Mouse (Mus musculus) erythroblast, embryonic 14.5 days (primary cell): ENCODE measurements around the gene Ciz1.

Experiments used
- GATA1 ChIP-seq: IDR thresholded peaks from 2 replicates; pipeline ENCODE4 v1.6.1; 2012; ENCODE audit warnings: low read length, inconsistent platforms, mixed read lengths
- TAL1 ChIP-seq: IDR thresholded peaks from 3 replicates; pipeline ENCODE4 v1.6.1; 2012; ENCODE audit warnings: low read length, inconsistent platforms, mixed read lengths

DNA sequence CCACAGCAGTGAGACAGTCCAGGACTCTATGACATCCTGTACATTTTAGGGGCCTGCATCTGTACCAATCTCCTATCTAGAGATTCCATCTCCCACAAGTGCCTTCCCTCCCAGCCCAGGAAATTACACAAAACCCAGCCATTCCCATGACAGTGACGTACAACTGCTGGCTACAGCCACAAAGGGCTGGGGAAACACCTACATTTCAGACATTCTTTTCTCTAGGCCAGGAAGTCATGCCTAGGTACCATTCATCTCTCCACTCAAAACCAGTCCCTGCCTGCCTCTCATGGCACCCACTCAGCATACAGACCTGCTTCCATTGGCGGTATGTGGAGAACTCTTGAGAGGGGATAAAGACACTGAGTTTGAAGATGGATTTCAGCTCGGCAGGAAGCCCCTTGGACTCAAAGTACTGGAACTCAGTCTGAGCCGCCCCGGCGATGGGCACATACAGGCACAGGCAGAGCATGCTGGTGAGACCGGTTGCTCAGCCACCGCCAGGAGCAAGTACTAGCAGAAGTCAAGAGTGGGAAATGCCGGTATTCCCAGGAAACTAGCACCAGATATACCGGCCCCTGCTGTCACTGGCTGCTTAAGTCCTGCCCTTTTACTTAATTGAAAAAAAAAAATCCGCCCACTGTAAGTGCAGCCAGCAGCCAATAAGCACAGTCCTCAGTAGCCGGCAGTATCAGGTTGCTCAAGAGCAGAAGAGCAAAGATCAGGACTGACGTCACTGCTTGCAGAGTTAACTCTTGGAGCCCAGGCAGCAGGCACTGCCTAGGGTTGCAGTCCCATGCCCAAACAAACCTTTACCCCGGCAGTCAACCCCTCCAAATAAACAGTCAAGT, 71.6 kb downstream of the Ciz1 start:
- TF ChIP-seq GATA1 (no peak), TAL1 (no peak)
